Mouse (Mus musculus): Measurements from ENCODE around the gene Psmd3. TPM values are rescaled to one million over a fixed set of nuclear protein-coding genes. Genes with fewer than 3 reads are reported as not detected.
"Not testable (repeated sequence)": the region's sequence is repeated elsewhere in the genome, so short reads cannot be mapped to it uniquely, and the experiment has no call there.

Psmd3 gene
- total RNA-seq (2022), result 100 to 1,000 TPM; 115 to 128 (median 124) TPM

DNA sequence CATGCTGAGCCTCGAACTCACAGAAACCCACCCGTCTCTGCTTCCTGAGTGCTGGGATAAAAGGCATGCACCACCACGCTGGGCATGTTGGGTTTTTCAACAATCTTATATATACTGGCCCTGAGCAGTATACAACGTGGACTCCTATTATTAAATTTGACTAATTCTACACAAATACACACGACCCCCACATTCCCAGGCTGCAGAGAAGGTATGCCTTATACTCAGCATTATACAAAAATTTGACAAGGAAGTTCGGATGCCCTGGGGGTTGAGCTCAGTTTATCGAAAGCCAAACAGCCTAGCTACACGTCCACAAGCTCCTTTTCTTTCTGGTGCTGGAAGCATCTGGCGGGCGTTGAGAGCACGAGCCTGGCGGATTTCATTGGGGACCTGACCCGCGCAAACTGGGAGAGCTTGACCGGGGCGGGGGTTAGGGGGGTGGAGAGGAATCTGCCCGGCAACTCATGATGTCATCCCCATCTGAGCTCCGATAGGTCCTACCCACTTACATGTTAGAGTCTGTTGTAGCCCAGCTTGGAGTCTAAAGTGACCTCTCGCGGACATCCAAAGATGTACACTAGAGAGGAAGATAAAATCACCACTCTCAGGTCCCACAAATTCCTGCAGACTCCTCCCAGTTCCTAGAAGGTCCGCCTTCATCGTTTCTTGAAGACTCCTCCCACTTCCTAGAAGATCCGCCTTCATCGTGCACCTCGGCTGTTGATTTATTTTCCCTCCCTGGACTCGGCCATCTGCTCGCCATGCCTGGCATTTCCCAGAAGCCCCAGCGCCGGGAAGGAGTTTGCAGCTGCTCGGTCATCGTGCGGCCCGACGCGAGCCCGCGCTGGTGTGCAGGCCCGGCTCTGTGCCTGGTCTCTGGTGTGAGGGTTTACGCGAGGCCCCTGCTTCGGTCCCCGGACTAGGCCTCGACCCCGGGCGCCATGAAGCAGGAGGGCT is at the start of gene Psmd3:
TSS of gene Psmd3 (plus strand) at position 769 of the 960 bp plus-strand sequence.
- DNase-seq (ENCODE audit: low spot score in 2 of 2), result peak; percentile 96 to 97

DNA sequence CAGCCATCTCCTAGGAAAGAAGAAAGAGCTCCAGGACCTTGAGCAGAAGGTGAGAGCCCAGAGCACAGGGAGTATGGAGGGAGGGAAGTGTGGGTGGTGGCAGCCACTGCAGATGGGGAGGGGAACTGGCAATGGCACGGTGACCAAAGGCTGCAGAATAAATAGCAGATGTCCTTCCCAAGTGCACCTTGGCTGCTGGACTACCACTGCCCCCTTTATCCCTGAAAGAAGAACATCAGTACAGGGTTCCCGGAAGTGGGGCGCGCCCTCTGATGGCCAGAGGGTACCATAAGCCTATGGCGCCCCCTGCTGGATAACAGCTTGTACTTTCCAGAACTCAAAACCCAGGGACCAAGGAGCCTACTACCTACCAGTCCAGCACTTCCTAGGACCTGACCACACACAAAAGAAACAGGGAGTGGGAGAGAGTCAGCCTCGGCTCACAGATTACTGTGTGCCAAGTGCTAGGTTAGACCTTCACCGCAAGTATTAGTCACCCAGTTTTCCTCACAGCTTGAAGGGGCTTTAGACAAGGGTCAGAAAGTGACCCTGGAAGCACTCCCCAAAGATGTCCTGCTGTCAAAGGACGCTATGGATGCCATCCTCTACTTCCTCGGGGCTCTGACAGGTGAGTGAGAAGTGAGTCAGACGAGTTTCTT is 46.9 kb upstream of the Psmd3 start:
- DNase-seq (ENCODE audit: low spot score in 2 of 2), result peak in 1 of 2 experiments; percentile 10

DNA sequence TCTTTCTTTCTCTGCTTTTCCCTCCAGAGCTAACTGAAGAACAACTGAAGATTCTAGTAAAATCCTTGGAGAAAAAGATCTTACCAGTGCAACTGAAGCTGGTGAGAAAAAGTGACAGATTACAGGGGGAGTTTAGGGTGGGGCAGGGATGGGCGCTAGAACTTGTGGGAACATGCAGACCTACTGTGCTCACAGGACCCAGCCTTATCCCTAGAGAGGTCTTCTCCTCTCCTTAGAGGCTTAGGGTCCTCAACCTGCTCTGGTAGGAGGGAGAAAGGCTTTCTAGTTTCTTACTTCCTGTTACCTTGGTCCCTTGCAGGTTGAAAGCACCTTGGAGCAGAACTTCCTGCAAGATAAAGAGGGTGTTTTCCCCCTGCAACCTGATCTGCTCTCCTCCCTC is 44.9 kb upstream of the Psmd3 start:
- no peak for DNase-seq (ENCODE audit: low spot score in 2 of 2)

GRCm38 (mm10) chr11:98640091-98640490 is 42.3 kb upstream of the Psmd3 start:
- no peak for DNase-seq (ENCODE audit: low spot score in 2 of 2)

DNA sequence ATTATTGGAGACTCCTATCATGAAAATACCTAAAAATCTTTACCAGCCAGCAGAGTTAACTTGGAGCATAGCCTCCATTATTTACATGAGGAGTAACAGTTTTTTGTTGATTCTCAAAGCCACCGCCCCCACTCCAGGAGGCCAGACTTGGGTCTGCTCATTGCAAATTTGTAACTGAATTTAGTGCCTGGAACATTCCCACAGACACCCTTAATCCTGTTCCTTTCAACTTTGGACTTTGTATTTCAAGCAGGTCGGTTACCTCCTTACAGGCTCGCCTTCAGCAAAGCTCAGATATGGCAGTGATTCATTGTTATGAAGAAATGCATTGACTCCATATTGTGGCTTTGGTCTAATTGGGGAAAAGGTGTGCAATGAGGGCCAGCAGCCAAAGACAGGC is 37.6 kb upstream of the Psmd3 start:
- DNase-seq (ENCODE audit: low spot score in 2 of 2), result no peak

DNA sequence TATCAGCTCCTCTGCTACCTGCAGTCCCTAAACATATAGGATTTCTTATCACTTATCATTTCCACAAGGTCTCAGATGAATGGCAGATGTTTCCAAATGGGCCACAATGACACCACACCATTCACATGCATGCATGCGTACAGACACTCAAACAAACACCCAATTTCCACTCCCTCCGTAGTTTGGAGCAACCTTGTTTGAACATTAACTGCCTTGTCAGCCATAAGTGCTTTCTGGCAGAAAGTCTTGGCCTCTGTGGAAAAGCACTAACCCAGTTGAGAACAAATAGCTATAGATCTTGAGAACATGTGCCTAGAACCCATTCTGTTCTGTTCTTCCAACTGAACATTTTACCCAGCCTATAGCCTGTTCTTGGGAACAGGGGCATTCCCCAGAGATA is 36.4 kb upstream of the Psmd3 start:
- DNase-seq (ENCODE audit: low spot score in 2 of 2), result no peak

GRCm38 (mm10) chr11:98646459-98646858 is 35.9 kb upstream of the Psmd3 start, which contains the start of gene Gsdma2:
TSS of gene Gsdma2 (plus strand) at chr11:98646759.
- no peak for DNase-seq (ENCODE audit: low spot score in 2 of 2)

- DNase-seq (ENCODE audit: low spot score in 2 of 2), result peak in 1 of 2 experiments; percentile 16
Observed at GRCm38 (mm10) chr11:98655076-98655475, 27.3 kb upstream of the Psmd3 start.

DNA sequence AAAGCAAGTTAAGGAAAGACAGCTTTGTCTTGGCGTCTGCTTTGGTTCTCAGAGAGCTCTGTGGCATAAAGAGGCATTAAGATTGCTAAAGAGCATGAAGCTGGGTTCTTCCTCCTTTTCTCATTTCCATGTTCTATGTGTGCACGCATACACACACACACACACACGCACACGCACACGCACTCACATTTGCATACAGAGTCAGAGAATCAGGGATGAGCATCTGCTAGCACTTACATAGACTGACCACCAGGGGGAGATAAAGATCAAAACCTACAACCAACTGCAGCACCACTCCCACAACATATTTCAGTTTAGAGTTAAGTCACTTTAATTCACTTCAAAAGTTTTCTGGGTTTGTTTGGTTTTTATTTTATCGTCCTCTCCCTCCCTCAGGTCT is 21.8 kb upstream of the Psmd3 start:
- peak in 1 of 2 experiments; percentile 38 for DNase-seq (ENCODE audit: low spot score in 2 of 2)

GRCm38 (mm10) chr11:98664091-98664490 is 18.3 kb upstream of the Psmd3 start, which contains the start of gene Gsdma:
TSS of gene Gsdma (plus strand) at chr11:98664351.
- DNase-seq (ENCODE audit: low spot score in 2 of 2), result no peak

GRCm38 (mm10) chr11:98668984-98669383 is 13.4 kb upstream of the Psmd3 start:
- DNase-seq (ENCODE audit: low spot score in 2 of 2), result no peak

GRCm38 (mm10) chr11:98671284-98671815 is 11.0 kb upstream of the Psmd3 start:
- no peak for DNase-seq (ENCODE audit: low spot score in 2 of 2)

DNA sequence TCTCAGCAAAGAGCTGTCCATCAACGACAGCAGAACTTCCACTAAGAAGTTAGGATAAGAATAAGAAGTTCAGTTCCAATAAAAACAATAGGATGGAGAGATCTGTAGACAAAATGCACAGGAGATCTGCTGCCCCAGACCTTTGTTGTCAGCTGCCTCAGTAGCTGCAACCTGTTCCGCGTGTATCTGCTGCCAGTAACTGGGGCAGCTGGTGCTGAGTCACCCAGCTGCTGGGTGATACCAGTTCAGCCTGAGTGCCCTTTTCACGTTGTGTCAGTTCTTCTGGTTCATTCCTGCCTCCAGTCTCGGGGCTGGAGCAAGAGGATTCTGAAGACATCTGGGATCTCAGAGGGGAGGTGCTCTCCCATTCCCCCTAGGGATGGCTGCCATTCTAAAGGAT is 10.5 kb upstream of the Psmd3 start:
- no peak for DNase-seq (ENCODE audit: low spot score in 2 of 2)

DNA sequence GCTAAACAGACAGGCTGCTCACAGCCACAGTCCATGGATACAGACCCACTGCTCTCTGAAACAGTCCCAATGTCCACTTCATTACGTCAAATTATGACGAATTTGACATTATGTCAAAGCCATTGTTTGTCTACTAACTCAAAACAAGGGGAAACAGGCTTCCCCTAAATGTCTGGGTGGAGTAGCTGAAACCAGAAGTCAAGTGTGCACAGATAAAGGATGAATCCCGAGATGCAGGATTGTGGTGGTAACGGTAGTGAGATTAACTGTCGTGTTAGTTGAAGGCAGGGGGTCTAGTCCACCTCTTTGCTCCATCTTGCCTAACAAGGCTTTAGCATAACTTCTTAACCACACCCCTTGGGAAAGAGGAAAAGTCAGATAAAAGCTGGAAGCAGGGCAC is 9.9 kb upstream of the Psmd3 start:
- DNase-seq (ENCODE audit: low spot score in 2 of 2), result no peak

DNA sequence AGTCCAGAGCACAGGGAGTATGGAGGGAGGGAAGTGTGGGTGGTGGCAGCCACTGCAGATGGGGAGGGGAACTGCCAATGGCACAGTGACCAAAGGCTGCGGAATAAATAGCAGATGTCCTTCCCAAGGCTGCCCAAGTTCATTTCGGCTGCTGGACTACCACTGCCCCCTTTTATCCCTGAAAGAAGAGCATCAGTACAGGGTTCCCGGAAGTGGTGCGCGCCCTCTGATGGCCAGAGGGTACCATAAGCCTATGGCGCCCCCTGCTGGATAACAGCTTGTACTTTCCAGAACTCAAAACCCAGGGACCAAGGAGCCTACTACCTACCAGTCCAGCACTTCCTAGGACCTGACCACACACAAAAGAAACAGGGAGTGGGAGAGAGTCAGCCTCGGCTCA is 9.2 kb upstream of the Psmd3 start:
- DNase-seq (ENCODE audit: low spot score in 2 of 2), result peak in 1 of 2 experiments; percentile 46

DNA sequence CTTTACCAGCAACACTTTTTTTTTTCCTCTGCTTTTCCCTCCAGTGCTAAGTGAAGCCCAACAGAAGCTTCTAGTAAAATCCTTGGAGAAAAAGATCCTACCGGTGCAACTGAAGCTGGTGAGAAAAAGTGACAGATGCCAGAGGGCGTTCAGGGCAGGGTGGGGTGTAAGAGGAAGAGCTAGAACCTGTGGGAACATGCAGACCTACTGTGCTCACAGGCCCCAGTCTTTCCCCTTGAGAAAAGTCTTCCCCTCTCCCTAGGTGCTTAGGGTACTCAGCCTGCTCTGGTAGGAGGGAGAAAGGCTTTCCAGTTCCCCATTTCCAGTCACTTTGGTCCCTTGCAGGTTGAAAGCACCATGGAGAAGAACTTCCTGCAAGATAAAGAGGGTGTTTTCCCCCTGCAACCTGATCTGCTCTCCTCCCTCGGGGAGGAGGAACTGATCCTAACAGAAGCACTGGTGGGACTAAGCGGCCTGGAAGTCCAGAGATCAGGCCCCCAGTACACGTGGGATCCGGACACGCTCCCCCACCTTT is 6.5 kb upstream of the Psmd3 start:
- no peak for DNase-seq (ENCODE audit: low spot score in 2 of 2)

- no peak for DNase-seq (ENCODE audit: low spot score in 2 of 2)
Observed at GRCm38 (mm10) chr11:98680023-98680422, 2.3 kb upstream of the Psmd3 start.

DNA sequence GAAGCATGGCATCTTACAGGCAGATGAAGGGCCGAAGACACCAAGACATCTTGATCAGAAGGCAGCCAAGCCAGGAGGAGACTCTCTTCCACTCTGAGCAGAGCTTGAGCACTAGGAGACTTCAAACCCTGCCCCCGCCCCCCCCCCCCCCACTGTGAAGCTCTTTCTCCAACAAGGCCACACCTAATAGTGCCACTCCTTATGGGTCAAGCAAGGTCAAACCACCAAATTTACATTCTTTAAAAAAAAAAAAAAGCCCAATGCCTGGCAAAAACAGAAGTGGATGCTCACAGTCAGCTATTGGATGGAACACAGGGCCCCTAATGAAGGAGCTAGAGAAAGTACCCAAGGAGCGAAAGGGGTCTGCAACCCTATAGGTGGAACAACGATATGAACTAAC is 1.8 kb upstream of the Psmd3 start:
- not testable (repeated sequence) for DNase-seq (ENCODE audit: low spot score in 2 of 2)

DNA sequence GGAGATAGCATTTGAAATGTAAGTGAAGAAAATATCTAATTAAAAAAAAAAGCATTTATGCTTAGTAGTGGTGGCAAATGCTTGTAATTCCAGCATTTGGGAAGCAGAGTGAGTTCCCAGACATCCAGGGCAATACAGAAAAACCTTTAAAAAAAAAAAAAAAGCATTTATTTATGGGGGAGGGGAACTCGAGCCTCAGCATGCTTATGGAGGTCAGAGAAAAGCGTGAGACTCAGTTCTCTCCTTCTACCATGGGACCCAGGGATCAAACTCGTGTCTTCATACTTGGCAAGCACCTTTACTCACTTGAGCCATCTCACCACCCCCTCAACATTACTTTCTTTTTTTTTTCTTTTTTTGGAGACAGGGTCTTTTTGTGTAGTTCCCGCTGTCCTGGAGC is 1.2 kb upstream of the Psmd3 start:
- no peak for DNase-seq (ENCODE audit: low spot score in 2 of 2)

GRCm38 (mm10) chr11:98682811-98683210 is 457 bp downstream of the Psmd3 start:
- no peak for DNase-seq (ENCODE audit: low spot score in 2 of 2)

DNA sequence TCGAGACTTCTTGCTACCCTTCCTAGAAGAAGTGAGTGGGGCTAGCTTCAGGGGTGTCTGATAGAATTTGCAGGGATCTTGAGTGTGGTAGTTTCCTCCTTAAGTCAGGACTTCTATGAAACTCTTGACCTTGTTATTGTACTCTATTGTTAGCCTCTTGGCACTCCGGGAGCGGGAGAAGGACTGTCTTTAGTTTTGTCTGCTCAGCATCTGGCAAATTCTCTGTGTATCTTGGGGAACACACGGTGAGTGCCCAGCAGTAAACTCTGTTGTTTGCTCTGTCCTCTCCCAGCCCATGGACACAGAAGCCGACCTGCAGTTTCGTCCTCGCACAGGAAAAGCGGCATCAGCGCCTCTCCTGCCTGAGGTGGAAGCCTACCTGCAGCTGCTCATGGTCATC is 3.3 kb downstream of the Psmd3 start:
- DNase-seq (ENCODE audit: low spot score in 2 of 2), result no peak

- no peak for DNase-seq (ENCODE audit: low spot score in 2 of 2)
Observed at GRCm38 (mm10) chr11:98686976-98687375, 4.6 kb downstream of the Psmd3 start.

Data from layer of hippocampus, adult 8-10 months (tissue).